Mouse (Mus musculus): ENCODE data around the gene Olfr1350.

DNA sequence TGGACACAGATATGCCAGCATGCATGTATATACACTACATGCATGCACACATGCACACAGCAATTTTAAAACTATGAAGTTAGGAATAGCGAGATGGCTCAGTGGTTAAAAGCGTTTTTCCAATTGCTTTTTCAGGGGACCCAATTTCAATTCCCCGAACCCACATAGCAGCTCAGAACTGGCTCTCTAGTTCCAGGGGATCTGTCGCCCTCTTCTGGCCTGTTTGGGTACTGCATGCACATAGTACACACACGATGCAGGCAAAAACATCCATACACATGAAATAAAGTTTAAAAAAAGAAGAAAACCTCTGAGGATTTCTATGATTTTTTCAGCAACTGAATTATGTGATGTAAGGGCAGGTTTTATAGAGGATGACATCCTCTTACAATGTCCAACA is 38.5 kb upstream of the Olfr1350 start:
- TF ChIP-seq CTCF (IDR thresholded peaks at IDR 0.05; ENCODE audit: control insufficient read depth, insufficient read depth, insufficient read length), result no peak
- no peak for TF ChIP-seq MAX (IDR thresholded peaks at IDR 0.05)
- TF ChIP-seq MYOG (IDR thresholded peaks at IDR 0.05; ENCODE audit: control insufficient read depth, extremely low read depth, insufficient read length), result no peak
- no peak for TF ChIP-seq CEBPB (IDR thresholded peaks at IDR 0.05; ENCODE audit: low read depth)
